ENCODE assay signal across 10 mouse cellular contexts in the genomic region with DNA sequence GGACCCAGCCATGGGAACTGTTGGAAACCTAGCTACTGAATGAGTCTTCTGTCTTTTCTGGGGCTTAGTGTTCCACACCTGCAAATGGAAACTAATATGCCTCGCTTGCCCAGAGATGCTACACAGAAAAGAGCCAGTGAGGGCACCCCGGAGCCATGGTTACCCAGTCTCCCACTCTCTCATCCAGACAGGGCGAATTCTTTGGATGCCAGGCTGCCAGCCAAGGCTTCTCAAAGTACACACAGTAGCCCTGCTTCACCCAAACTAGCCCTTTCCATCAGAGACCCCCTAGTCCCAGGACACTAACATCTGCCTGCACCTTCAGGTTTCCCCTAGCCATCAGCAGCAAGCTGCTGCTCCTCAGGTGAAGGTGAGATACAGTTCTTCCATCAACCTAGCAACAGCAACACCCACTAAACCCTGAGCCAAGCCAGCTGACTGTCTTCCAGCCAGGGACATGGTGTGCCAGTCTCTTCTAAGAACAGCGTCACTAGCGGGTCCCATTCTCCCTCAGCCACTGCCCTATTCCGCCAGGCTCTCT. TPM values are rescaled to one million over a fixed set of nuclear protein-coding genes. Genes with fewer than 3 reads are reported as not detected.
DNase-seq lines count a peak whose midpoint lies in the region; ATAC-seq lines count a peak whose summit lies in the region.
"Had no signal": no experiment of that assay in that cellular context is flagged by ENCODE, and none has a peak within 500 bp of the region (broad histone marks: within the 10 kb centered on the region; RNA-seq: fewer than 3 reads in every experiment).

No protein-coding gene starts in this region.

- 0 out of 2 replicates have a peak overlapping the region, but pooled peaks have one; percentile 6 for H3K4me3 ChIP-seq in limb, embryonic 12.5 days (replicated peaks)
- no peak overlapping the region for H3K4me3 ChIP-seq in limb, embryonic 10.5 days

- no peak for ATAC-seq in limb, embryonic 12.5 days (ENCODE audit: insufficient number of reproducible peaks, insufficient read depth, low FRiP score, low TSS enrichment, low read depth)
- no peak for ATAC-seq in monocyte, adult 5-6 weeks (replicated peaks; ENCODE audit: insufficient number of reproducible peaks, low FRiP score, low TSS enrichment, poor library complexity, severe bottlenecking)

- 91% methylated on average over 6 of the region's 6 CpGs for WGBS in limb, embryonic 12.5 days
- 91% methylated on average over 6 of the region's 6 CpGs for WGBS in limb, embryonic 10.5 days

- no peaks in the 10 kb centered on the region for H3K9me3 ChIP-seq in limb, embryonic 12.5 days
- H3K9me3 ChIP-seq in limb, embryonic 10.5 days (replicated peaks) = no peaks in the 10 kb centered on the region

- H3K4me1 ChIP-seq in limb, embryonic 12.5 days (replicated peaks) = peaks cover 58% of the 10 kb centered on the region
- H3K4me1 ChIP-seq in limb, embryonic 10.5 days = peaks cover 55% of the 10 kb centered on the region

- peaks cover 7% of the 10 kb centered on the region; the same call in 1 of the 2 replicates for H3K27me3 ChIP-seq in limb, embryonic 12.5 days
- peaks cover 37% of the 10 kb centered on the region for H3K27me3 ChIP-seq in limb, embryonic 10.5 days (ENCODE audit: low read depth, poor library complexity, severe bottlenecking)

- H3K4me2 ChIP-seq in limb, embryonic 12.5 days = peak overlapping the region; percentile 96; the same call in 1 of the 2 replicates

- H3K9ac ChIP-seq in limb, embryonic 12.5 days (replicated peaks) = 0 out of 2 replicates have a peak overlapping the region, but pooled peaks have one; percentile 9

- peaks cover 25% of the 10 kb centered on the region for H3K36me3 ChIP-seq in limb, embryonic 12.5 days
- H3K36me3 ChIP-seq in limb, embryonic 10.5 days = peaks cover 48% of the 10 kb centered on the region

- no peak for DNase-seq in limb, embryonic 10.5 days (ENCODE audit: low spot score)
- DNase-seq in frontal cortex, postnatal 36 days (ENCODE audit: low spot score in 2 of 2) = peak; percentile 50 to 65
- DNase-seq in left cerebral cortex, adult 11 months (ENCODE audit: low spot score) = peak; percentile 34
- peak; percentile 16 to 62 for DNase-seq in right cerebral cortex, adult 2 months (ENCODE audit: low spot score in 2 of 2)
- no peak for DNase-seq in kidney, adult 11 months
- DNase-seq in cerebellum, adult 9-10 months = no peak

- 0 out of 2 replicates have a peak overlapping the region, but pooled peaks have one; percentile 29 for H3K27ac ChIP-seq in limb, embryonic 12.5 days
- H3K27ac ChIP-seq in limb, embryonic 10.5 days = no peak overlapping the region
- H3K27ac ChIP-seq: macrophage had no signal

RNA-seq across cellular contexts. Expression of a gene that starts 2.4 kb away (rescaled TPM):
- polyA plus RNA-seq in limb, embryonic 12.5 days (2016; fragmentation: Nextera tagmentation; extraction: Ambion mirVana) = 7.8 and 8.6 TPM in 2 replicates
- 10.1 and 10.7 TPM in 2 replicates for polyA plus RNA-seq in limb, embryonic 10.5 days (2016; fragmentation: Nextera tagmentation; extraction: Ambion mirVana)
- total RNA-seq in monocyte, adult 5-6 weeks (2017) = not detected in 3 replicates
- total RNA-seq: hematopoietic stem cell, adult 5-6 weeks had no signal
- polyA plus RNA-seq: macrophage had no signal

RNA-seq across cellular contexts. Expression of a gene that starts 36.9 kb away (rescaled TPM):
- polyA plus RNA-seq in limb, embryonic 12.5 days (2016; fragmentation: Nextera tagmentation; extraction: Ambion mirVana) = 42.8 and 46.3 TPM in 2 replicates
- polyA plus RNA-seq in limb, embryonic 10.5 days (2016; fragmentation: Nextera tagmentation; extraction: Ambion mirVana) = 25.5 and 28.6 TPM in 2 replicates
- total RNA-seq in monocyte, adult 5-6 weeks (2017) = 1.3 TPM in 1 of 3 replicates, not detected in the others
- total RNA-seq: hematopoietic stem cell, adult 5-6 weeks had no signal

RNA-seq across cellular contexts. Expression of a gene that starts 57.8 kb away (rescaled TPM):
- 18.3 and 20.6 TPM in 2 replicates for polyA plus RNA-seq in limb, embryonic 12.5 days (2016; fragmentation: Nextera tagmentation; extraction: Ambion mirVana)
- 17.7 and 17.8 TPM in 2 replicates for polyA plus RNA-seq in limb, embryonic 10.5 days (2016; fragmentation: Nextera tagmentation; extraction: Ambion mirVana)
- 14.1 to 23.3 TPM (median 15.6 TPM) in 3 replicates for total RNA-seq in monocyte, adult 5-6 weeks (2017)

Comparison
In these comparisons a context has a peak if more than half of its experiments do, and no peak if none do; other contexts are left out.
1. DNase-seq: peak in frontal cortex, postnatal 36 days (2 of 2), left cerebral cortex, adult 11 months (single experiment) and right cerebral cortex, adult 2 months (2 of 2); none in limb, embryonic 10.5 days (single experiment), kidney, adult 11 months (single experiment) and cerebellum, adult 9-10 months (single experiment).